Mouse (Mus musculus): ENCODE results near the gene Ambp. TPM values are rescaled to one million over a fixed set of nuclear protein-coding genes. Genes with fewer than 3 reads are reported as not detected.

The Ambp gene
- total RNA-seq, 2 experiments from 2014 or later = not detected

DNA sequence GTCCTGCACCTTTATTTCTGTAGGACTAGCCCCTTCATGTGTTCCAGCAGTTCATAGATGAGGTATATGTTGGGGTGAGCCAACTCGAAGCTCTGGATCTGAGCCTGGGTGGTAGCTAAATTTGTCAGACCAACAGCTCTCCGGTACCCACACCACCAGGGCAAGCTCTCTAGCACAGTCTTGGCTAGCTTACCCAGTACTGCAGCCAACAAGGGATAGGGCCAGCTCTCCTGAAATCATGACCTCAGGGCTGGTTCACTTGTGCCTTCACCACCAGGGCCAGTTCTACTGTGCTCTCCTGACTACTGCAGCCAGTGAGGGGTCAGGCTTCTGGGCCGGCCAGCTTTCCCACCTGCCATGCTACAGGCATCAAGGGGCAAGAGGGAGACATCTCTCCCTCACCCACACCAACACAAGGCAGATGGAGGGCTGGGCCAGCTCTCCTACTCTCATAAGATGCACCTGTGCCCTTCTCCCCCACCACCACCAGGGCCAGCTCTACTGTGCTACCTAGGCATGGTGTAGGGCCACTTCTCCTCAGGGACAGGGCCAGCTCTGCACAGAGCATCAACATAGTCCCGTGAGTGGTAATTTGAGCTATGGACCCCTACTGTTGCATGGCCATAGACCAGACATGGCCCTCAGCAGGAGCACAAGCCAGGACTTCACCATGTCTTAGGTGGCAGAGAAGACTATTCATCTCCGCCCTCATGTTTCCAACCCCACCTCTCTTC lies 24.5 kb downstream of the Ambp start:
- ATAC-seq (replicated peaks; ENCODE audit: low FRiP score, low TSS enrichment, poor library complexity, severe bottlenecking) = no peak

DNA sequence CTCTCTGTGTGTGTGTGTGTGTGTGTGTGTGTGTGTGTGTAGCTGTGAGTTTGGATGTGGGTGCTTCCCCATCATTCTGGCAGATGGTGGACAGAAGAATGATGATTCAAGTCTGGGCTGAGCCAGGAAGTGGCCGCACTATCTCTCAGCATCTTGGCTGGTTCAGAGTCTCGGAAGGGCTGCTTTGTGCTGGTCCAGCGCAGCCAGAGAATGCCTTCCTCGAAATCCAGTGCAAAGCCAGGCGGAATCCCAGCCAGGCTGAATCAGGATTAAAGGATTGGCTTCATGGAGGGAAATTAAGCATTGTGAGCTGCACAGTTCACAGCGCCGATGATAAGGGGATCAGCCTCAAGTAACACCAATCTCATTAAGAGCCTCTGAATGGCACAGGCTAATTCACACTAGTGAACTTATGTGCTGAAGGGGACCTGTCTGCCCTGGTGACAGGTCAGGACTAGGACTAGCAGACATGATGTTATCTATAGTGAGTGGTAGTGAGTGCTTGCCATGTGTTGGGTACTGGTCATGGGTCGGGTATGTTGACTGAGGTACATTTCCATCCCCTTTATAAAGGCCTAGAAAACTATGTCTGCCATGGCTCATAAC lies 29.6 kb downstream of the Ambp start:
- no peak for ATAC-seq (replicated peaks; ENCODE audit: low FRiP score, low TSS enrichment, poor library complexity, severe bottlenecking)

DNA sequence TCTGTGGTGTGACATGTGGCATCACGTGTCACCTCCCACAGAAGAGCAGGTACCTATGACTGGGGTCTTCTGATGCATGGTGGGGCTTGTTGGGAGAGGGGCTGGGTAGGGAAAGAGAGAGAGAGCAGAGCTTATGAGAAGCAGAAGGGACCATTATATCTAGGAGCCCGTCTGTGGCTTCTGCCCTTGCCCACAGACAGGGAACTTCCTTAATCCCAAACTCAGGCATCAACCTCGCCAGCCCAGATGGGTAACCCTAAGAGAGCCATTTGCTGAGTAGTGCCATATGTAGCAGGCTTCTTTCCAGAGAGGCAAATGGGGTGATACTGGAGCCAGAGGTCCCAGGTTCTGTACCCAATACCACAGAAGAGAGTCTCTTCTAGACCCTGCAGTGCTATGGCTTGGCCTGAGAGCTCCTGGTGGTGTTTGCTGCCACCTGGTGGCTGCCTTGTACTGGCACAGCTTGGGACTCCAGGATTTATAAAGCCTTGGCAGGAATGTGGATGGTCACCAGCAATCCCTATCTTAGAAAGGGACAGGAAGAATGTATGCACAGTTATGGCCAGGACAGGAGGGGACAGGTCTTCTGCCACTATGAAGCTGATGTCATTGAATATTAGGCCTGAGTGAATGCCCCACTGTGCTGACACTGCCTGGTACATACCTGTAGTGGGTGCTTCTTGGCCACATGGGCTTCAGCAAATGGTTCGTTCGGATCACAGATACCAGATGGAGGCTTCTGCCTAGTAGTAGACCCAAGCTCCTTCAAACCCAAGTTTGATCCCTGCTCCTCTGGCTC lies 35.8 kb downstream of the Ambp start:
- ATAC-seq (replicated peaks; ENCODE audit: low FRiP score, low TSS enrichment, poor library complexity, severe bottlenecking) = peak; percentile 88

DNA sequence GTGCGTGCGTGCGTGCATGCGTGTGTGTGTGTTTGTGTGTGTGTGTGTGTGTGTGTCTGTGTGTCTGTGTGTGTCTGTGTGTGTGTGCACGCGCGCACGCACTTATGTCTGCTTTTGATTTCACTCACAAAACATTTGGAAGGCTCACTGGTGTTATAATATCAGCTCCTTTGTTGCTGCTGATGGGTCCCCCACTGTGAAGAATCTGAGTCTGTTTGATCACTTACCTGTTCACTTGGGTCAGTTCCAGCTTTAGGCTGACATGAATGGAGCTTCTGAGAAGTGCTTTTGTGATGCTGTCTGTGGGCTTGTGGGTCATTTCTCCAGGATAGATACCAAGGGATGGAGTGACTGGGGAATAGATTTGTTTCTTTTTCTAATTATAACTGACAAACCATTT lies 48.9 kb downstream of the Ambp start:
- no peak for ATAC-seq (replicated peaks; ENCODE audit: low FRiP score, low TSS enrichment, poor library complexity, severe bottlenecking)

DNA sequence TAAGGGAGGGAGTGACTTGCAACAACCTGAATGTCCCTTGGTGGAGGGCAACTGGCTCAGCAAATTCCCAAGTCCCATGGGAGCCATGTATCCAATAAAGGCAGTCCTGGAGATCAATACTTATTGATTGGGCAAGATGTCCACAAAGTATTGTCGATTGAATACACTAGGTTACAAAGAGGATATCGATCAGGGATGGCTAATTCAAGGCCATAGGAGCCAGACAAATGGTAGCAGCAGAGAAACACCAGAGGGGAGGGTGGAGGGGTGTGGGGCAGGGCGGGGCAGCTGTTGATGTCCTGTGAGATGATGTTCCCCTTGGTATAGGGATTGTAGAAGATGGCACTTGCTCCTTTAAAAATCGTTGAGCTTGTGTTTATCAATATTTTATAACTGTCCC lies 52.6 kb downstream of the Ambp start:
- ATAC-seq (replicated peaks; ENCODE audit: low FRiP score, low TSS enrichment, poor library complexity, severe bottlenecking) = no peak

DNA sequence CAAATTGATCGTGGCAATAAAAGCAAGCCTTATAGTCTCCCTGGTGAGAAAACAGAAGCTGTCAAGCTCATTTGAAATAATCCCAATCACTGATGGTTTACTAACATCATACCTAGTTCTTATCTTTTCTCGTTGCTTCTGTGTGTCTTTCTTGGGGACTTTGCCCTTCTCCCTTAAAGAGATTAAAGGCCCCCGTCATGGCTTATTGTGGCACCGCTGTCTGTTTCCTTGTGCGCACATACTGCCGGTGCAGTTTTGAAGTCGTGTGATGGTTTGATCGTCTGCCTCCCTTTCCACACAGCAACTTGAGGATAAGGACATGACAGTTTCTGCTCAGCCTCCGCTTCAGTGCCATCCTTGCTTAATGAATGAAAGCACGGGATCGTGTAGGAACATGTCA lies 54.1 kb downstream of the Ambp start:
- no peak for ATAC-seq (replicated peaks; ENCODE audit: low FRiP score, low TSS enrichment, poor library complexity, severe bottlenecking)

DNA sequence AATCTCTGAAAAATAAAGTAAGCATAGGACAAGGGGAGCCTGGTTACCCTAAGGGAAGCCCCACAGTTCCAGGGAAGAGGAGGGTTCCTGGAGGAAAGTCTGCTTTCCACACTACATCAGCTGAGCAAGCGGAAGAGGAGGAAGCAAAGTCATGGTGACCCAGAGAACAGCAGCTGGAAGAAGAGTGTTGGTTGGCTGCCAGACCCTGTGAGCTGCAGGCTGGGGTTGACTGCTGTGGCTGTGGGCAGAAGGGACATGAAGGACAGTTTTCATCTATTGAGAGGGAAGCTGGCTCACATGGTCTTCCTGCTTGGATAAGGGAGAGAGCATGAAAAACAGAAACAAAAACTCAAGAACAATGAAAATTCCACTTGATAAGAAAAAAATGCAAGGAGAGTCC lies 57.0 kb downstream of the Ambp start:
- ATAC-seq (replicated peaks; ENCODE audit: low FRiP score, low TSS enrichment, poor library complexity, severe bottlenecking) = no peak

Other genes starting within 250 kb of the Ambp start
- 1.4 TPM in 1 of 2 replicates, not detected in the other for gene Zfp618, start 189.2 kb downstream of the Ambp start, total RNA-seq (2014; fragmentation: Nextera tagmentation)
- gene Zfp618, start 189.2 kb downstream of the Ambp start, total RNA-seq (2017) = not detected in 2 replicates
- gene Kif12, start 17.3 kb upstream of the Ambp start, total RNA-seq (2014; fragmentation: Nextera tagmentation) = not detected in 2 replicates
- not detected in 2 replicates for gene Kif12, start 17.3 kb upstream of the Ambp start, total RNA-seq (2017)
- gene Col27a1, start 59.2 kb upstream of the Ambp start, total RNA-seq (2014; fragmentation: Nextera tagmentation) = 1.2 TPM in 1 of 2 replicates, not detected in the other
- not detected in 2 replicates for gene Col27a1, start 59.2 kb upstream of the Ambp start, total RNA-seq (2017)
- gene Orm1, start 189.8 kb upstream of the Ambp start, total RNA-seq (2014; fragmentation: Nextera tagmentation) = not detected in 2 replicates
- gene Orm1, start 189.8 kb upstream of the Ambp start, total RNA-seq (2017) = 5.1 TPM in 1 of 2 replicates, not detected in the other
- gene Orm3, start 201.4 kb upstream of the Ambp start, total RNA-seq (2014; fragmentation: Nextera tagmentation) = not detected in 2 replicates
- not detected in 2 replicates for gene Orm3, start 201.4 kb upstream of the Ambp start, total RNA-seq (2017)
- not detected in 2 replicates for gene Orm2, start 207.7 kb upstream of the Ambp start, total RNA-seq (2014; fragmentation: Nextera tagmentation)
- not detected in 2 replicates for gene Orm2, start 207.7 kb upstream of the Ambp start, total RNA-seq (2017)
- 29.6 and 30.1 TPM in 2 replicates for gene Akna, start 248.6 kb upstream of the Ambp start, total RNA-seq (2014; fragmentation: Nextera tagmentation)
- gene Akna, start 248.6 kb upstream of the Ambp start, total RNA-seq (2017) = 3.0 and 5.7 TPM in 2 replicates